Mouse (Mus musculus) brain, embryonic 14.5 days (tissue): Measurements from ENCODE around the gene Col23a1.

ENCODE experiments used
- CTCF ChIP-seq: fragments of 200-500 bp; IDR thresholded peaks from 2 replicates; pipeline ENCODE4 v1.5.1; 2012; ENCODE audit warnings: inconsistent platforms, mild to moderate bottlenecking, moderate library complexity, borderline replicate concordance; ENCODE audit not compliant: insufficient read depth, insufficient read length; ENCODE audit errors: extremely low read depth
- POLR2A ChIP-seq: fragments of 200-500 bp; IDR thresholded peaks from 2 replicates; pipeline ENCODE4 v1.6.1; 2012; ENCODE audit warnings: mild to moderate bottlenecking, inconsistent platforms, borderline replicate concordance; ENCODE audit not compliant: poor library complexity, insufficient read depth, insufficient read length, severe bottlenecking; ENCODE audit errors: extremely low read depth

DNA sequence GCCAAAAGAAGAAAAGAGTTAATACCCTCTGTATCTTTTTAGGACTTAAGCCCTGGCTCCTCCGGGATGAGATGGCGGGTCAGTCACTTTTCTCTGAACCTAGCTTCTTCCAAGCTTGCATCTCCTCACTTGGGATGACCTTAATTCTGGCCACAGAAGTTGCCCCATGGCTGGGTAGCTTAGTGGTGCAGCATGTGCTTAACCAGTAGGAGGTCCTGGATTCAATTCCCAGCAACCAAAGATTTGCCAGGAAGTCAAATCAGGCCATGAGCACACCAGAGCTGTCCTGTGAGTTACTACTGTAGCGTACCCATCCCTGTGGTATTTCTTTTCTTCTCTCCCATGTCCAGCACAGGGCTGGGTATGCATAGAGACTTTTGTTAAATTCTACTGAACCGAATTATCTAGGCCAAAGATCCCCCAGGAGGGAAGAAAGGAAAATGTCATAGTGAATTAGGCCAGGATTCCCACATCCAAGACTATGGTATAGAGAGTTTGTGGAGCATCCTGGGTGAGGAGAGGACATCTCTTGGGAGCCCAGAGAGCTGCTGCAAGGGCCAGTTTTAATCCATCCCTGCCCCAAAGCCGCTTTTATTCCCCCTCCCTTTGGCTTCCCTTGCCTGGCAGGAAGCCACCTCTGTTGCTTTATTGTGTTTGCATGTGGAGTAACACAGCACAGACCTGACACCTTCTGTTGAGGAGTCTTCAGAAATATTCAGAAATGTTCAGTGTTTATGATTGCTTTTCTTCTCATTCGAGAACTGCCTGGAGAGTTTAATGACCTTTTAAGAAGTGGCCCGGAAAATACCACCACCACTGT is 26.5 kb downstream of the Col23a1 start:
- no peak for TF ChIP-seq CTCF
- TF ChIP-seq POLR2A: no peak
